Mouse (Mus musculus): Measurements from ENCODE around the gene Apol11b. TPM values are rescaled to one million over a fixed set of nuclear protein-coding genes. Genes with fewer than 3 reads are reported as not detected.
"Not testable (repeated sequence)": the region's sequence is repeated elsewhere in the genome, so short reads cannot be mapped to it uniquely, and the experiment has no call there.

Gene Apol11b
- not detected in 2 replicates for polyA plus RNA-seq (2016; fragmentation: Nextera tagmentation; extraction: Ambion mirVana)

- H3K4me3 ChIP-seq; H3K4me1 ChIP-seq; DNase-seq (ENCODE audit: extremely low spot score, low spot score); H3K9me3 ChIP-seq; H3K27me3 ChIP-seq (ENCODE audit: poor library complexity, severe bottlenecking); H3K27ac ChIP-seq; H3K36me3 ChIP-seq (replicated peaks): not testable (repeated sequence)
- WGBS = 77% methylated on average over 2 of the region's 2 CpGs
These were observed at the start of gene Apol11b for GRCm38 (mm10) chr15:77643176-77643575. Apol11b (minus strand) TSS chr15:77643286.

DNA sequence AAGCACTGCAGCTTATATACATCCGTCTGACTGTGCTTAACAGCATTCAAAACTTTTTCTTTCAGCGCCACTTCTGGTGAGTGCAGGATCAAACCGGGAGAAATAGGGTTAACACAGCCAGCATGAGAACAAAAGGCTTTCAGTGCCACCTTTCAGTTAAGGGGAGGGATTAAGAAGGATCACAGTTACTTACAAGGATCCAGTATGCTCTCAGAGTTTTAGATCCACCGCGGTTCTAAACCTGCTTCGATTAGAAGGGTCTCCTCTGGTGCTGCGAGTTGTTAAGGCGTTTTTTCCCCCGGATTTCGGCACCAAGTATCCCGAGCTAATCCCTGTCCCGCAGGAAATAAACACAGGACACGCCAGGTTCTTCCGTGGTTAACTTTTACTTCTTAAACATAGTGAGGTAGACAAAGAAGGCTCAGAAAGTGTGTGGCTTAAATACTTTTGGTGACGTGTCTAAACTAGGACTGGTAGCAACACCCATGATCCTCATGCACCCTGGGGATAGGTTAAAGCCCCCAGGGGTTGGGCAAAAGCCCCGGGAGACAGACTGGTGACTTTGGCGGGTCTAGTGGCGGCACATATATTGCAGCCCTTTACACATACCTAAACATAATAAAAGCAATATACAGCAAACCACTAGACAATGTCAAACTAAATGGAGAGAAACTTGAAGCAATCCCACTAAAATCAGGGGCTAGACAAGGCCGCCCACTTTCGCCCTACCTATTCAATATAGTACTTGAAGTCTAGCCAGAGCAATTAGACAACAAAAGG lies 48.6 kb upstream of the Apol11b start:
- peak; percentile 31 for DNase-seq (ENCODE audit: extremely low spot score, low spot score)
- H3K27me3 ChIP-seq (ENCODE audit: poor library complexity, severe bottlenecking); H3K36me3 ChIP-seq (replicated peaks); H3K4me1 ChIP-seq; H3K9me3 ChIP-seq: not testable (repeated sequence)
- peak overlapping the region; percentile 48 for H3K4me3 ChIP-seq
- WGBS = 5% methylated on average over 20 of the region's 20 CpGs
- peak overlapping the region; percentile 75 for H3K27ac ChIP-seq

DNA sequence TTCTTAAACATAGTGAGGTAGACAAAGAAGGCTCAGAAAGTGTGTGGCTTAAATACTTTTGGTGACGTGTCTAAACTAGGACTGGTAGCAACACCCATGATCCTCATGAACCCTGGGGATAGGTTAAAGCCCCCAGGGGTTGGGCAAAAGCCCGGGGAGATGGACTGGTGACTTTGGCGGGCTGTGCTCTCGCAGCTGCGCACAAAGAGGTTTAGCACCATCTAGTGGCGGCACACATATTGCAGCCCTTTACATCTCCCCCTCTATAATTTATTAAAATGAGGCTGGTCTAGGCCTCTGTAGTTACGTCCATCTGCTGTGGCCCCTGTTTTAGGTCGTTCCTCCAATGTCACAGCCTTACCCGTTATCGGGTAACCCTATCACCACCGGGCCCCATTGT lies 40.9 kb upstream of the Apol11b start:
- H3K9me3 ChIP-seq; H3K4me3 ChIP-seq; H3K27me3 ChIP-seq (ENCODE audit: poor library complexity, severe bottlenecking); H3K27ac ChIP-seq; H3K4me1 ChIP-seq; H3K36me3 ChIP-seq (replicated peaks): not testable (repeated sequence)
- DNase-seq (ENCODE audit: extremely low spot score, low spot score) = peak; percentile 15
- 19% methylated on average over 11 of the region's 11 CpGs for WGBS

GRCm38 (mm10) chr15:77674081-77674480 lies 31.0 kb upstream of the Apol11b start:
- not testable (repeated sequence) for H3K36me3 ChIP-seq (replicated peaks); DNase-seq (ENCODE audit: extremely low spot score, low spot score); H3K4me3 ChIP-seq; H3K27me3 ChIP-seq (ENCODE audit: poor library complexity, severe bottlenecking); H3K9me3 ChIP-seq; H3K27ac ChIP-seq; H3K4me1 ChIP-seq
- WGBS = 83% methylated on average over 1 of the region's 1 CpGs

DNA sequence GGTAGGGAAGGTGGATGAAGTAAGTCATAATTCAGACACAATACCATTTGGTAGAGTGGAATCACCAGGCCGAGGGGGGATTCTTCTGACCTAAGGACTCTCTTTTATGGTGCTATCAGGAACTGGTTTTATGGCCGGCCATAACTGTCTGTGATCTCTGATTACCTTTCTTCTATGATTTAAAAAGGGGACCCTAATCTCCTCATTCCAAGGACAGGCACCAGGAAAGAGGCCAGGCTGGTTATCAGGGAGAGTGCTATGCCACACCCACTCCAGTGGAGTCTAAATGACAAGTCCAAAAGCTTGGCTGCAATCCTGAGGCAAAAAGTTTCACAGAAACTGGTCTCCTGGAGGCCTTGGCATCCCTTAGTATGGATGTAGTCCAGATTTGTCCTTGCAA lies 18.8 kb upstream of the Apol11b start:
- H3K4me1 ChIP-seq, H3K9me3 ChIP-seq: not testable (repeated sequence)

GRCm38 (mm10) chr15:77659773-77660172 lies 16.7 kb upstream of the Apol11b start:
- H3K36me3 ChIP-seq (replicated peaks); H3K4me1 ChIP-seq; H3K27me3 ChIP-seq (ENCODE audit: poor library complexity, severe bottlenecking); H3K4me3 ChIP-seq; H3K9me3 ChIP-seq; H3K27ac ChIP-seq; DNase-seq (ENCODE audit: extremely low spot score, low spot score): not testable (repeated sequence)
- 84% methylated on average over 1 of the region's 1 CpGs for WGBS

More for the DNA sequence above, 18.8 kb upstream of the Apol11b start:
- DNase-seq (ENCODE audit: extremely low spot score, low spot score); H3K27me3 ChIP-seq (ENCODE audit: poor library complexity, severe bottlenecking); H3K27ac ChIP-seq; H3K4me3 ChIP-seq; H3K36me3 ChIP-seq (replicated peaks): not testable (repeated sequence)
- 82% methylated on average over 2 of the region's 2 CpGs for WGBS

- not testable (repeated sequence) for H3K36me3 ChIP-seq (replicated peaks); H3K27ac ChIP-seq; DNase-seq (ENCODE audit: extremely low spot score, low spot score); H3K4me3 ChIP-seq; H3K27me3 ChIP-seq (ENCODE audit: poor library complexity, severe bottlenecking); H3K4me1 ChIP-seq; H3K9me3 ChIP-seq
These were observed 8.1 kb upstream of the Apol11b start for GRCm38 (mm10) chr15:77651143-77651542.

GRCm38 (mm10) chr15:77629822-77630221 lies 13.3 kb downstream of the Apol11b start:
- H3K4me3 ChIP-seq; DNase-seq (ENCODE audit: extremely low spot score, low spot score); H3K4me1 ChIP-seq; H3K27ac ChIP-seq; H3K36me3 ChIP-seq (replicated peaks); H3K9me3 ChIP-seq; H3K27me3 ChIP-seq (ENCODE audit: poor library complexity, severe bottlenecking): not testable (repeated sequence)
- 86% methylated on average over 3 of the region's 3 CpGs for WGBS

DNA sequence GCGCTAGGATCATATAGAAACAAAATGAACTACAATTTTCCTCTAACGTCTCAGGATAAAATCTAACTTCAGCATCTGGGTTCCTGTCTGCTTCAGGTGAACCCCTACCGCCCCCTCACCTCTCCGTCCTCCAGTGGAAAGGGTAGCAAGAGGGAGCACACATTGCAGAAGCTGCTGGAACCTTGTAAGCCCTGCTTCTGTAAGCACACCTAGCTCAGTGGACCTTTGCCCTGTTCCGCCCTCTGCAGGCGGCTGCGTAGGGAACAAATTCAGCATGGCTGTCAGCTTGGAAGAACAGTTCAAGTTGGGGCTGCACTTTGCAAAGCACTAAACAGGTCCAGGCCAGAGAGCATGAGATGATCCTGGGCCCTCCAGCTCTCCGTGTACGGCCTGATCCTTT lies 14.4 kb downstream of the Apol11b start:
- not testable (repeated sequence) for H3K36me3 ChIP-seq (replicated peaks); H3K27ac ChIP-seq; H3K4me3 ChIP-seq; DNase-seq (ENCODE audit: extremely low spot score, low spot score); H3K4me1 ChIP-seq; H3K9me3 ChIP-seq; H3K27me3 ChIP-seq (ENCODE audit: poor library complexity, severe bottlenecking)
- 64% methylated on average over 9 of the region's 9 CpGs for WGBS

GRCm38 (mm10) chr15:77626471-77626870 lies 16.6 kb downstream of the Apol11b start:
- not testable (repeated sequence) for H3K36me3 ChIP-seq (replicated peaks); DNase-seq (ENCODE audit: extremely low spot score, low spot score); H3K4me3 ChIP-seq; H3K9me3 ChIP-seq; H3K27ac ChIP-seq; H3K4me1 ChIP-seq; H3K27me3 ChIP-seq (ENCODE audit: poor library complexity, severe bottlenecking)
- WGBS = 82% methylated on average over 4 of the region's 4 CpGs

GRCm38 (mm10) chr15:77624710-77625109 lies 18.4 kb downstream of the Apol11b start:
- 85% methylated on average over 1 of the region's 1 CpGs for WGBS
- Histone ChIP-seq H3K4me3 (no peak overlapping the region), H3K27ac (no peak overlapping the region), H3K9me3 (no peaks in the 10 kb centered on the region), H3K27me3 (ENCODE audit: poor library complexity, severe bottlenecking) (no peaks in the 10 kb centered on the region), H3K4me1 (no peaks in the 10 kb centered on the region), H3K36me3 (replicated peaks) (no peaks in the 10 kb centered on the region)
- no peak for DNase-seq (ENCODE audit: extremely low spot score, low spot score)

DNA sequence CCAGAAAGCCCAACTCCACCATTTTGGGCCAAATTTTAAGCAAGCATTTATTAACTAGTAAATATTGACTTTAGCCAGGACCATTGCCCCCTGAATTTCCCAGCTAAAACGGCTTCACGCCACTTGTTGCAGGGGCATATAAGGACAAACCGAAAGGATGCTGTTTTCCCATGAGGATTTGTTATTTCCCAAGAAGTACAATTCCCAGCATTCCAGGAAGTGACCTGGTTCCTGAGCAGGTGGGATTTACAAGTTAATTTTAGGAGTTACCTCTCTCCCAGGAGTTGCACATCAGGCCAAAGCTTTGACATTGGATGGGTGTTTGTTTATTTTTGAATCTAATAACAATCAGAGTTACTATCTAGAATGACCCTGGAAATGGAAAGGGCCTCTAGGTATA lies 37.0 kb downstream of the Apol11b start:
- H3K27ac ChIP-seq = no peak overlapping the region
- no peaks in the 10 kb centered on the region for H3K36me3 ChIP-seq (replicated peaks)
- 95% methylated on average over 3 of the region's 3 CpGs for WGBS
- H3K4me3 ChIP-seq = no peak overlapping the region
- no peaks in the 10 kb centered on the region for H3K27me3 ChIP-seq (ENCODE audit: poor library complexity, severe bottlenecking)
- H3K4me1 ChIP-seq = no peaks in the 10 kb centered on the region
- no peaks in the 10 kb centered on the region for H3K9me3 ChIP-seq
- DNase-seq (ENCODE audit: extremely low spot score, low spot score) = no peak

- Histone ChIP-seq H3K27ac (no peak within 1 kb of the TSS), H3K36me3 (replicated peaks) (no peaks in the 10 kb centered on the region), H3K4me1 (no peaks in the 10 kb centered on the region), H3K27me3 (ENCODE audit: poor library complexity, severe bottlenecking) (no peaks in the 10 kb centered on the region), H3K9me3 (no peaks in the 10 kb centered on the region), H3K4me3 (no peak within 1 kb of the TSS)
- 75% methylated on average over 1 of the region's 1 CpGs for WGBS
- DNase-seq (ENCODE audit: extremely low spot score, low spot score) = no peak
These were observed 44.1 kb downstream of the Apol11b start, which contains the start of gene Gm36245 for GRCm38 (mm10) chr15:77598958-77599357. Gm36245 (plus strand) TSS chr15:77599258.

DNA sequence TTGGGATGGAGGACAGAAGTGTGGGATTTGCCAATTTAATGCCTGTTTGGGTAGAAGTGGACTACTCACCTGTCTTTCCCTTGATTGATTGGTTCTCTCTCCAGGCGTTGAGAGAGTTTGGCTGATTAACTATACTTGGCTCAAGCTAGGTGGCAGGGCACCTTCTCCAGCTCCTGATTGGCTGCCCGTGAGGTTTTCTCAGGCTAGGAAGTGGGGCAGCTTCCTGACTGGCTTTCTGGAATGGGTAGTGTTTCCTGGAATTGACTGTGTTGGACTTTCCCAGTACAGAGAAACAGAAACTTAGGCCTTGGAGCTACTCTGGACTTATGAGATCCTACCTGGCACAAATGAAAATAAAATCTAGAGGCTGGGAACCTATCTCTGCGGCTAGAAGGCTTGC lies 44.7 kb downstream of the Apol11b start:
- Histone ChIP-seq H3K27ac (no peak overlapping the region), H3K4me1 (no peaks in the 10 kb centered on the region), H3K9me3 (no peaks in the 10 kb centered on the region), H3K27me3 (ENCODE audit: poor library complexity, severe bottlenecking) (no peaks in the 10 kb centered on the region), H3K36me3 (replicated peaks) (no peaks in the 10 kb centered on the region), H3K4me3 (no peak overlapping the region)
- no peak for DNase-seq (ENCODE audit: extremely low spot score, low spot score)
- WGBS = 82% methylated on average over 3 of the region's 3 CpGs

Measured in forebrain, embryonic 10.5 days (tissue).